Comparison of ENCODE assay signal across 28 mouse cellular contexts in genomic region chr4:139011201-139011702, GRCm38 (mm10). TPM values are rescaled to one million over a fixed set of nuclear protein-coding genes. Genes with fewer than 3 reads are reported as not detected.
"Had no signal": no experiment of that assay in that cellular context is flagged by ENCODE, and none has a peak within 500 bp of the region (broad histone marks: within the 10 kb centered on the region; RNA-seq: fewer than 3 reads in every experiment).

No protein-coding gene starts in this region.

- H3K4me2 ChIP-seq: limb, embryonic 13.5 days; liver, embryonic 12.5 days; liver, embryonic 15.5 days; midbrain, embryonic 13.5 days had no signal

- ATAC-seq: hindbrain, postnatal 0 days; inflammation-experienced regulatory T-cells, adult 6 months; intestine, embryonic 16.5 days; liver, embryonic 12.5 days; lung, postnatal 0 days; midbrain, embryonic 13.5 days; midbrain, embryonic 16.5 days had no signal

- H3K36me3 ChIP-seq: limb, embryonic 10.5 days; limb, embryonic 13.5 days; liver, embryonic 12.5 days; liver, embryonic 15.5 days; midbrain, embryonic 13.5 days had no signal

- H3K4me1 ChIP-seq: limb, embryonic 13.5 days; liver, embryonic 12.5 days; liver, embryonic 15.5 days had no signal

- H3K9ac ChIP-seq: limb, embryonic 13.5 days; liver, embryonic 12.5 days; liver, embryonic 15.5 days; midbrain, embryonic 13.5 days had no signal

- DNase-seq: kidney, adult 18-20 months; kidney, adult 9 months; kidney, postnatal 14 days; layer of hippocampus, adult 9-11 months; liver; lung, adult 2 months; right cerebral cortex, postnatal 4 days; thymus, adult 18-20 months; thymus, postnatal 36 days had no signal

- H3K27ac ChIP-seq: hindbrain, postnatal 0 days; layer of hippocampus, adult 2 months; limb, embryonic 10.5 days; limb, embryonic 13.5 days; liver, embryonic 12.5 days; liver, embryonic 15.5 days; macrophage; midbrain, embryonic 13.5 days had no signal

- H3K9me3 ChIP-seq: limb, embryonic 10.5 days; limb, embryonic 13.5 days; liver, embryonic 12.5 days; liver, embryonic 15.5 days; midbrain, embryonic 13.5 days had no signal

- H3K27me3 ChIP-seq: limb, embryonic 13.5 days; liver, embryonic 15.5 days; midbrain, embryonic 13.5 days had no signal

- H3K4me3 ChIP-seq: layer of hippocampus, adult 2 months; limb, embryonic 10.5 days; limb, embryonic 13.5 days; liver, embryonic 12.5 days; liver, embryonic 15.5 days; midbrain, embryonic 13.5 days had no signal

RNA-seq across cellular contexts. Expression of gene Rnf186, which starts 44.3 kb away (rescaled TPM):
- total RNA-seq: hindbrain, postnatal 0 days; layer of hippocampus, adult 2 months; layer of hippocampus, postnatal 25 days; left cerebral cortex, adult 18-20 months; left cerebral cortex, postnatal 25 days; megakaryocyte, adult 5-6 weeks had no signal
- polyA plus RNA-seq: hindbrain, postnatal 0 days; inflammation-experienced regulatory T-cells, adult 6 months; limb, embryonic 10.5 days; liver, embryonic 12.5 days; macrophage; midbrain, embryonic 16.5 days; neural tube, embryonic 11.5 days; neural tube, embryonic 14.5 days; testis, adult 2 months had no signal
